Mouse (Mus musculus) monocyte, adult 5-6 weeks (primary cell): ENCODE measurements around the gene Sema3a. TPM values are rescaled to one million over a fixed set of nuclear protein-coding genes. Genes with fewer than 3 reads are reported as not detected.

Source experiments
- ATAC-seq: fragments of 153-309, 156-312 bp; replicated peaks from 2 replicates; pipeline ENCODE4 v1.8.0; 2017; ENCODE audit warnings: mild to moderate bottlenecking; ENCODE audit not compliant: low TSS enrichment, insufficient number of reproducible peaks, severe bottlenecking, poor library complexity, low FRiP score
- total RNA-seq: library from RNA; stranded (forward); fragments of 200-1000, 200-491, 200-594 nt; gene quantifications from 3 replicates; pipeline ENCODE4 v1.2.3, GENCODE M21; 2017

Gene Sema3a
- not detected in 3 replicates for total RNA-seq

DNA sequence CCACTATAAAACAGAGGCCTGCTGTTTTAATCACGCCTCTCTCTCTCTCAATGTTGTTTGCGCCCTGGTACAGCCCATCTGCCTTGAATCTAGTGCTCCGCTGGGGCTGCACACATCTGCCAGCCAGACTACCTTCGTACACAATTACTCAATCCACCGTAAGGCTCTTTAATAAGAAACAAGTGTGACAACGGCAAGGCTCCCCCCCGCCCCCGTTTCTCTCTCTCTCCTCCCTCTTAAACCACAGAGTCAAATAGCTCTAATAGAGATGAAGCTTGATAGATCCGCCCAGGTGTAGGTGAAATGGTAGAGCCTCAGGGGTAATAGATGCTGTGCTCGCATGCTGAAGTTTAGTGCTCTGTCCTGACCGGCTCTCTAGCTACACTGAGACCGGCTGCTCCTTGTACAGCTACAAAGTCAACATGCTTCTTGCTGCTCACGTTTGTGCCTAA, at the start of gene Sema3a:
Gene Sema3a (plus strand): TSS at position 174 of the 452 bp plus-strand sequence.
- ATAC-seq, result no peak

DNA sequence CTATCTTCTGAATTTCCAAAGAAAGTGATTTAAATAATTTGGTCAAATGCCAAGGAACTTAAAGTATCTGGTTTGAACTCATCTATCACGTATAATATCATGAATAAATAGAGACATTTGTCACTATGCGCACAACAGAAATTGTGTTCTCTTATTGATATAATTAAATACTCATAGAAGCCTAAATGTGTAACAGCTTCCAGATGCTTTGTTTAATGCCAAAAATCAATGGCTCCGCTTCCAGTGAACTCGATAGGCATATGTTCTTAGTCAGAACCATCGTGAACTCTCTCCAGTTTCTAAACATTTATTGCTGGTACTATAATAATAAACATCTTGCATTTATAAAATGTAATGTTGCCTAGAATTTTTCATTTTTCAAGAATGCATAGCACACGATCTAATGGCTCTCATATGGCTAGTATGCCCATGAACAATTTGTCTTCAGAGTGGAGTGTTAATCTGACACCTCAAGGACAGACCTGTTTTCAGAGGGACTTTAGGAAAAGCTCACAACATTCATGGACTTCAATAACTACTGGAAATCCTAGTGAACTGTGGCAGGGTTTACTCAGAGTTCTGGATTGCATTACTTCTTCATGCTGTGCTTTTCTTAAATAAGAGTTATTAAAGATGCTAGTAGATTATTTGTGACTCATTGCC, 40.3 kb upstream of the Sema3a start:
- no peak for ATAC-seq

DNA sequence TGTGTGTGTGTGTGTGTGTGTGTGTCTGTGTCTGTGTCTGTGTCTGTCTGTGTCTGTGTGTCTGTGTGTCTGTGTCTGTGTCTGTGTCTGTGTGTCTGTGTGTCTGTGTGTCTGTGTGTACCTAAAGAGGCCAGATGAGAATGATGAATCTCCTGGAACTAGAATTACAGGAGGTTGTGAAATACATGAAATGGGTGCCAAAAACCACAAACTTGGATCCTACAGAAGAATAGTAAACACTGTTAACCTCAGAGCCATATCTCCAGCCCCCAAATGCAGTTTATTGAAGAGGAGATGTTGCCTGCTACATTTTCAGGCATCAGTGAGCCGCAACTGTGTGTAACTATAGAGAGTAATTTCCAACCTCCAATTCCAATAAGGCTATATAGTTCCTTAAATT, 34.8 kb upstream of the Sema3a start:
- no peak for ATAC-seq

DNA sequence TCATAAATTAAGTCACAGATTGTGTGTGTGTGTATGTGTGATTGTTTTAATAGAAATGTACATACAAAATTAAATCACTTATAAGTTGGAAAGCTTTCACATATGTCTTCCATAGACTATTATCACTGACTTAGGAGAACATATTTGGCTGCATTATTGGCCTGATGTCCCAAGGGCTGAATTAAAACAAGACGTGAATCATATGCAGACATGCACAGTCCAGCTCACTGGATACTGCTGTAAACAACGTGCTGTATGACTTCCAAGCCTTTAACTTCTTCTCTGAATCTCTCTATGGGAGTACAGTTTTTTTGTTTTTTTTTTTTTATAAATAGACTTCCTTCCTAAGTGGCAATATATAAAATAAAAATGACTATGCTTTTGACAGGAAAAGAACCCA, 15.7 kb upstream of the Sema3a start:
- no peak for ATAC-seq

DNA sequence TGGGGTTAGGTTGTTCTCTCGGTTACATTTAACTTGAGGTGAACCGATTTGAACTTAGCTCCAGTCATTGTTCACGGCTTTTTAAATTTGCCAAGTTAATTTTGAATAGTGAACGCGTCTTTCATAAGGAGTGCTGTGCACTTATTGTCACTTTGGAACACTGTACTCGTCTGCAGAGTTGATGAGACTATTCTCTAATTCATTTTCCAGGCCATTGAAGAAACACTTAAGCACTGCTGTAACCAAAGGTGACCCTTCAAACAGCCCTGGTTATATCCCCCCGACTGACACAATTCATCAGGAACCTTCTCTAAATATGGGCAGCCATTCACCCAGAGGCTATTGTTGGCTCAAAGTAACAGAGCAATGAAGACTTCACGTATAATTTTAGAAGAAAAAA, 8.0 kb upstream of the Sema3a start:
- no peak for ATAC-seq

DNA sequence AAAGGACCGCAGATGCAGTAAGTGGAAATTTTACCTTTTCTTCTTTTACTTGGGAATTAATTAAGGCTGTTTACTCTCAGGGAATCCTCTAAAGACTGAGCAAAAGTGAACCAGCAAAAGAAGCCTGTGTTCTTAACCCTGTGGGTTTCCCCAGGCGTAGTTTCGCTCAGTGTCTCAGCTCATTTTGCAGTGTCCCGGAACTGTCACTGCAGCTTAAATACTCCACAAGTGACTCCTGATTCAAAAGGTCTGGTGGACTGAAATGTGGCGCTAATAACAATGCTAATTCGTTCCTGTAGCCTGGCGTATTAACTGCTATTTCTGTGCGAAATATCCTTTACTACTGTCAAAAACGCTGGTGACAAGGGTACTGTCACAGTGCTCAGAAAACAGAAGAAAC, 543 bp downstream of the Sema3a start:
- no peak for ATAC-seq

DNA sequence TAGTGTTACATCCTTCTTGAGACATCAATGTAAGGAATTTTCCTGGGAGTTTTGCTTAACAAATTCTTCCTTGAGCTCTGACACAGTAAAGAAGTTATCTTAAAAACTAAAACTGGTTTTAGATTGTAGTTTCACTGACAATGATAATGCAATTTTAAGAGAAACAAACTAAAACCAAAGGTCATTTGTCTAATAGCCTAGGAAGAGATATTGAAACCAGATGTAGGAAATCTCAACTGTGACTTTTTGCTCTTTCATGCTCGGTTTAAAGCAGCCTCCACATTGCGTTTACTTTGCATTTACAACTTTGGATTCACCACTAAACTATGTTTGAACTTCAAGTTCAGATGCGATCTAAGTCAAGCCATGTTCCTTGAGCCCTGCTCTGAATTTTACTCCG, 982 bp downstream of the Sema3a start:
- ATAC-seq, result no peak

DNA sequence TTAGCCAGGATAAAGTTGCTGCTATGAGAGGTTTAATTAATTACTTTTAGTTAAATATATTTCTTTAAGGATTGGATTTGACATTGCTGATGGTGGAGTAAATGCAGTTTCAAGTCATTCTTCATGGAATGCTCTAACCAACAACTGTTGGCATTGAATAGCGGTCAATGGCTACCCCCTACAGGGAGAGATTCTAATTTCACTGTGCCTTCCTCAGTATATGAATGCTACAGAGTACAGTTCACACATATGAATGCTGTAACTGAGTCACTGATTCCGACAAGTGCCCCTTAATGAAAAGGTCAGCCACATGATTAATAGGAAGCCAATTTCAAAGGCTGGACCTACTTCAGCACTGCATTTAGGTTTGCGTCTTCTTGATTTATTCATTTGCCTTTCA, 1.9 kb downstream of the Sema3a start:
- no peak for ATAC-seq

DNA sequence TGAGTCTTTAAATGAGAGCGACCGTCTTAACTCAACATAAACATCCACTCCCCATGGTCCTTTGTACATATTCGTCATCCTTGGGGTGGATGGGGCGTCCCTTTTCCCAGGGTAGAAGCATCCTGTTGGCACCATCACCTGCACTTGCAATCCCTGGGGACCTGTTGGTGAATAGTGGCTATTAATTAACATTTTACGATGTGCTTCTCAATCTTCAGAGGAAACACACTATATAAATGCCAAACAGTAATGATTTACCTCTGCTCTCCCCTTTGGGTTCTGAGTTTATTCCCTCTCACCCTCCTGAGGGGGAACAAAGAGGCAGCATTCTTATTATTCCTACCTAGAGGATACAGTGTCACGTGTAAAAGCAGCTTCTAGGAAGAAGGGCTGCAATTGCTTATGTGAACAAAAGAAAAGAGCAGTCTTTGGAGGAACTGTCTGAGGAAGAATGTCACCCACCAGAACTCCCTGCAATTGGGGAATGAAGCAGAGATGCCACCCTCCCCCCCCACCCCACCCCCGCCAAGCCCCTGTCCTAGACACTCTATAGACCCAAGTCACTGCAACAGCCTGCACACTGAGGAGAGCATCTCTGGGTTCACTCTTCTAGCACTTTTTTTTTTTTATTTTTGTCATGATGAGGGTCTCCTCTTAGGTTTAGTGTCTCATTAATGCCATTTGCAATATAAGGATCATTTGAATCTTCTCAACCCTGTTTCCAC, 19.7 kb downstream of the Sema3a start:
- no peak for ATAC-seq

DNA sequence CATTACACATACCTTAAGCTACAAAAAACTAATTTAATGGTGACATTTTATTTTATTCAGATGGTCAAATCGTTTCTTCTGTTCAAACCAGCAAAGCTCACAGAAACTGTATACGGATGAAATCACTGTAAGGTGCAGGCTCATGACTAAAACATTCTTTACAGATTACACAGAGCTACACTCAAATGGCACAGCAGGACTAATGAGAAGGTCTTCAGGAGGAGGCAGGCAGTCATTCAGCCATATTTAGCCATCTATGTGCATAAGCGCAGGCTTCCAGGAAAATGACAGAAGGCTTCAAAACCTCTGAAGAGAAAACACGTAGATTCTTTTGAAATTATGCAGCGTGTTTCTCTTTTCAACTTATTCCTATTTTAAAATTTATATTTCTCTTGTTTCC, 24.7 kb downstream of the Sema3a start:
- no peak for ATAC-seq

DNA sequence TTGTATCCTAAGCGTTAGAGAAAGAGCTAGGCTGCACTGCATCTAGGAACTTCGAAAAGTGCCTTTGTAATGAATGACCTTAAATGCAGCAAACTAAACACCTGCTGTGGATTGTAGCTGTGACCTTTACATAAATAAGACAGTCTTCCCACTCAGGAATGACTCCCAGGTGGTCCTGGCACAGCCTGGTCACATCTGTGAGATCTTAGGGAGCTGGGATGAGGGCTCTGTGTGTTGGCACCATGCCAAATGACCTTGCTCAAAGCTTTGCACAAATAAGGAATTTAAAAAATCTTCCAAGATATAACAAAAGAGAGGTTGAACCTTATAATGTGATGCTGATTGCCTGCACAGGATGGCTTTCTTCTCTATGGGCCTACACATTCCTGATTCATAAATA, 25.8 kb downstream of the Sema3a start:
- ATAC-seq, result no peak

DNA sequence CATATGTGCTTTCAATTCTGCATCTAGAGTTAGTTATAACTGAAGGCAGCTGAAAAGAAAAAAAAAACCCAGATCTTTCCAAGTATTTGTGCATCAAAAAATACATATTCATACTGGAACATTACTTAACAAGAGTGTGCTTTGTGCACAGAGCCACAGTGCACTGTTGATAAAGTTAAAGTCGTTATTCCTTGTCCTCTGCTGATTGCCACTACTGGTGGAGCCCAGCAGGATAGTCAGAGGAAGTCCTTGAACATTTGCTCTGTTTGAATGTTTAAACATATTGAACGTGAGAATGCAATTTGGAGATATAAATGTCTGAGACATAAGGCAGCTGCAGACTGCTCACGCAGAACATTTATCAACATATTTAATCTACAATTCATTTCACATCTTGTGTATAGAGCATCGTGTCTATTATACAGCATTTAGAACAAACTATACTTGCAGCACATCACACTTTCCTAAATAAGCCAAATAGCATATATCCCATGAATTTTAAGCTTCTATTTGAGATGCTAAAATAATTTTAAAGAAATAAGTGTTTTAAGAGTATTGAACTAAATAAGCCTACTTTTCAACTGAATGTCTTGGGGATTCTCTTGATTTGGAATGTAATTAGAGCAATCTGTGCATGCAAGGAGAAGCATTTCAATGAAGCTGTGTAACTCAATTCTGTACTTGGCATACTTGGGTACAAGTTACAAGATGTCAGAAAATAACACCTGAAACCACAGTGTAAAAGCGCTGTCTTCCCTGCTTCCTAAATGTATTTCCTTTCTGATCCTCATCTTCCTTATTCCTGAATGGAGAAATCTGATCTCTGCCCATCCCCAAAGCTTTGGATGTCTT, 32.8 kb downstream of the Sema3a start:
- no peak for ATAC-seq

DNA sequence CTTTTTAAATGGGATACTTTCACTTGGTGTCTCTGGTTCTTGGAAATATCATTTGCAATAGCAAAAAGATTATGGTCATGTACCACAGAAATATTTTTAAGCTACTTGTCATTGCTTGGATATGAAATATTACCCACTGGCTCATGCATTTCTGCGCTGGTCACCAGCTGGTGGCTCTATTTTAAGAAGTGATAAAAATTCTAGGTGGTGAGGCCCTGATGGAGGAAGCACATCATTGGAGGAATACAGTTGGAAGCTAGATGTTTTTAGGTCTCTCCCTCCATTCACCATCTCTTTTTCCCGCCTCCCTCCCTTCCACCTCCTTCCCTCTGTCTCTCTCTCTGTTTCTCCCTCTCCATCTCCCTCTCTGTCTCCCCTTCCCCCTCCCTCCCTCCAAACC, 57.0 kb downstream of the Sema3a start:
- no peak for ATAC-seq

DNA sequence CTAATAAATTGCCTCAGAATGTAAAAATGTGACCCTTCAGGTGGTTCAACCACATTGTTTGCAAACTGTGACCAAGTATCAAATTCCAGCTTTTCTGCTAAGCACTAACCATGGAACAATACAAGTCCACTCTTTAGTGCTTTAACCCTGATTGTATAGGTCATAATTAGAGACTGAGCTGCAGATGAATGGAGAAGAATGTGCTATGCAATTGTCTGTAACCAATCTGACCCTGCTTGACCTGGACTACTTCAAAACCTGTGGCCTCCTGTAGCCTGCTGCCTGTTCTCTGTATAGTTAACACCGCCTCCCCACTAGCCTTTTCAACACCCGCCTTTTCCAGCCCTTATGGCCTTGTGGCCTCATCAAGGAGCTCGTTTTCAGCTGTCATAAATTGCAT, 72.7 kb downstream of the Sema3a start:
- no peak for ATAC-seq

DNA sequence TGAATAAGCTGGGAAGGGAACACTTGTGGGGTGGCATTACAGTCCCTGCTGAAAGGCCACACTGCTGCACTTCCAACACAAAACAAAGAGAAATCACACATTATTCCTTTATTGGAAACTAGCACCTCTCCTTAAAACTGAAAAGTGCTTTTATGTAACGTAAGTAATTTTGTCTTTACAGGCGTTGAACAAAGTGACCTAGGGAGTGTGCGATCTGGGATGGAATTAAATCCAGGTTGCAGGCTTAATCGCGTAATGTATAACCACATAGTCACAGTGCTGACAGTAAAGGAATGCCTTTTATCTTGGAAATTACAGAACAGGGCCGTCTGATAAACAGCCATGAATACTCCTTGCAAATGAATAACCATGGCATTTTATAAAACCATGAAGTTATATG, 74.5 kb downstream of the Sema3a start:
- no peak for ATAC-seq

DNA sequence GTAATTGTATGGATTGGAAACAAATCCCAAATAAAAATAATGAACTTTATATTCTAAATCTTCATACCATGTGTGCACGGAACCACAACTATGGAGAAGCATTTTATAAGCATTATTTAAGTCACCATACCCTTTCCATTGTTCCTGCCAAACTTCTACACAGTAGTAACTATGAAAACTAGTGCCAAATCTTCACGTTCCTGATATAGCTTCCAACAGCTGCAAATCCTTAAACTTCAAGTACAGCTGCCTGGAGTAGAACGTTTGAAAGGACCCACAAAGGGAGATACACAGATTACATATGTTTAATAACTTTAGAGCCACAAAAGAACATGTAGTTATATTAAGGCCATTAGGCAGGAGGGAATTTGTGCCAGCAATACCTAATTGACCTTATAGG, 130.1 kb downstream of the Sema3a start:
- no peak for ATAC-seq

DNA sequence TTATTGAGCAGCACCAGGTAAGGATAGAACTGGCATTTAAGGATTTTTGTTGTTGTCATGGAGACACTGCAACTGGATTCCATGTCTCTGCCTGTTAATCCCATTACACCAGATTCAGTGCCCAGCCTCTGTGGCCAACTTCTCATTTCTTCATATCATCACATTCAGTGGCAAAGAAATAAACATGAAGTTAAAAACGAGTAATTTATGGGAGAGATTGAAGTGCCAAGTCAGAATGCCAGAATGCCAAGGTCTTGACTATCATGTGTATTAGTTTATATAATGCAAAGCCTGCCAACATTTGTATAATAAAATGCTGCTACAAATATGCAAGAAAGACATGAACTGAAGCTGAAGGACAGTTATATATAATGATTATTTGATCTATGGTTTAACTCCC, 131.1 kb downstream of the Sema3a start:
- no peak for ATAC-seq

DNA sequence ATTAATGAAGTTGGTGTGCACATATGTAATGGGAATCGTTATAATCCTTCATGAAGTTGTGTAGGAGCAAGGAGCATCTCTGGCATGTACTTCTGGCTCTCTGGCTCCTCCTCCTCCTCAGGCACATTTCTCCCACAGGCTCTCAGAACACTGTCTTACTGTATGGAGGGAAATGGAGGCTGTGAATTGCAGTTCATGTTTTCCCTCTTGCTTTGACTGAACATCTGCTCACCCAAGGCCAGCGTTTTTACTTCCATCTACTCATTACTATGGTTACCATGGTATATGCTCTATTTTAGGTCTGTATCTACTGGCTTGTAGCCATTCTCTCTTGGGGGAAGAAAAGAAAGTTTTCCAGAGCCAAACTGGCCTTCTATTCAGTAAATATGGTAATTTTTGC, 137.9 kb downstream of the Sema3a start:
- ATAC-seq, result no peak

DNA sequence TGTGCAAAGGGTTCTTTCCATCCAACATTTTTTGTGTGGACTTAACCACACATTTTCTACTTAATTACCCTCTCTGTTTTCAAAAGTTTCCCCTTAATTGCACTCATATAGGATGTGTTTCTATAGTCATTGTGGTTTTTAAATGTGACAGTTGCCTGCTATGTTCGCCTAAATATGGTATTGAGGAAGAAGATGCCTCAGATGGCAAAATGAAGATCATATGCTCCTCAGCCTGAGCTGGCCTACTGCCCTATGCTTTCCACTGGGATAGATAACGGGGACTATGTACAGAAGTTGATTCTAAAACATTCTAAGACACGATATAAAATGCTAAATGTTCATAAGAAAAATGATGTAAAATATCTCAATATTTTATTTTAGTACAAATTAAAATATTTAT, 138.3 kb downstream of the Sema3a start:
- no peak for ATAC-seq

DNA sequence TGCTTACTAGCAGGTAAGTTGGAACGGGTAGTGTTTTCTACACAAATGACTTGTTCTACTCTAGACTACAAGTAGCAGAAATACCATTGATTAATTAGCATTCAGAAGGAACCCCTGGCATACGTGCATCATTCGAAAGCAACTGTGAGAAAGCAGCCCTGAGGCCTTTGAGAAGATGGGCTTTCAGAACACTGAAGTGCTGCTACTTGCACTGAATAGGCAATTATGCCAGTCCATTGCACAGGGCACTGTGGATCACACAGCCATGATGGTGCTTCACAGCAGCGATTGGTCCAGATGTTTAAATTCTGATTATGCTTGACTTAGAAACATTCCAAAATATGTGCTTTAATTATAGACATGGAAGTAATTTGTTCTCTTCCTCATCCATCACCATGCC, 187.5 kb downstream of the Sema3a start:
- ATAC-seq, result no peak
